Mouse (Mus musculus): ENCODE measurements around the gene Rps8.
A peak's percentile ranks its signal among the peaks of the same experiment; 100 is the strongest.

The Rps8 gene

DNA sequence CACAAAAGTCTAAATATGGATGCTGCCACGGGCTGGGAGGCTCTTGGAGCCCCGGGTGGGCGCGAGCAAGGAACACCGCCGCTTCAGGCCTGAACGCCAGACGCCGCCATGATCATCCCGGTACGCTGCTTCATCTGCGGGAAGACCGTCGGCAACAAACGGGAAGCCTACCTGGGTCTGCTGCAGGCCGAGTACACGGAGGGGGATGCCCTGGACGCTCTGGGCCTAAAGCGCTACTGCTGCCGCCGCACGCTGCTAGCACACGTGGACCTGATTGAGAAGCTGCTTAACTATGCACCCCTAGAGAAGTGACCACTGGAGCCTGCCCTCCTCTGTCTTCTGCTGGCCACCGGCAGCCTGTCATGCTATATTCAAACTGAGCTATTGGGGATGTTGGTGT, 7.2 kb downstream of the Rps8 start:
- no peak for DNase-seq (ENCODE audit: low spot score in 2 of 2)

DNA sequence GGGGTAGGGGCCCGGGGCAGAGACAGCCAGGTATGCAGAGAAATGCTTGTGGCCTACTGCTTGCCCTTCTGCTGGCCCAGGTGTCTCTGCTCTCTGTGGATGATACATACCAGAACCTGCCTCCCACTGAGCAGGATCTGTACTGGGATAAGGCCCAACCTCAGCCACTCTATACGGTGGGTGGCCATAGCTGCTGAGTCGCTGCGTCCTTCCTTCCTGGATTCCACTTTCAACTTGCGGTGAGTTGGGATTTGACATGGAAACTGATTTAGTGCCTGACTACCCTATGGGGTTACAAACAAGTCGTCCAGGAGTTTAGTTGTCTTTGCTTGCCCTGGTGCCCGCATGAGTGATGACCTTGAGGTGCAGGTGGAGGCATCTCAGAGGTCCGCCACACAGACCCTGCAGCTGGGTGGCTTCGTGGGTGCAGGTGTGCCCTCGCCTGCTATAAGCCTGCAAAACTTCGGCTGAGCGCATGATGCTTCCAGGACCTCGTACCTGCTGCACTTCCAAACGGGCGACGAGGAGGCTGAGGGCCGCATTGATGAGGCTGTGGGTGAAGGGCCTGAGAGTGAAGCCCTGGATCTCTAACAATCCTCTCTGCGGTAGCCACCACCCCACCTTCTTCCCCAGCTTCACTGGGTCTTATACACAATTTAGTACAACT, 7.9 kb downstream of the Rps8 start:
- no peak for DNase-seq (ENCODE audit: low spot score in 2 of 2)

DNA sequence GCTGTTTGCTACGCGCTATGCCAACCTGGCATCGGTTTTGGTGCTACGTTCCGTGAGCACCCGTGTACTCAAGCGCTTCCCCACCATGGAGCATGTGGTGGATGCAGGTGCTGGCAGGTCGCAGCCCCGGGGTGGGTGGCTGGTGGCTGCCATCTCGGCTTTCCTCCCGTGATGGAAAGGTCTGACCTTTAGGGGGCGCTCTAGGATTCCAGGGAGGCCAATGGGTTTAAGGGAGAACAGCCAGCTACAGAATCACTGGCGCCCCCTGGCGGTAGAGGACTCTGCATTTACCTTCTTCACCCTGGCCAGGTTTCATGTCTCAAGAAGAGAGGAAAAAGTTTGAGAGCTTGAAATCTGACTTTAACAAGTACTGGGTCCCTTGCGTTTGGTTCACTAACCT, 9.9 kb downstream of the Rps8 start:
- peak; percentile 79 to 93 for DNase-seq (ENCODE audit: low spot score in 2 of 2)

DNA sequence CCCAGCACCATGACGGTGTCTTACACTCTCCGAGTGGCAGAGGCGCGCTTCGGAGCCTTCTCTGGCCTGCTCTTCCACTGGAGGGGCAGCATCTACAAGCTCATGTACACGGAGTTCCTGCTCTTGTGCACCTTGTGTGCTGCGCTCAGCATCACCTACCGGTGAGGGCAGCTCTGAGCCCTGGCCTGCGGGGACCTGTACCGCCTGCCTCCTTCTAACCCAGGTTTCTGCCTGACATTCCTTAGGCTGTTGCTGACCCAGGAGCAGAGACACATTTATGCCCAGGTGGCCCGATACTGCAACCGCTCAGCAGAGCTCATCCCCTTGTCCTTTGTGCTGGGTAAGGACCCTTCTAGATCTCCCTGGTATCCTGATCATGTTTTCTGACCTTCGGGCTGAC, 10.8 kb downstream of the Rps8 start:
- DNase-seq (ENCODE audit: low spot score in 2 of 2) = no peak

DNA sequence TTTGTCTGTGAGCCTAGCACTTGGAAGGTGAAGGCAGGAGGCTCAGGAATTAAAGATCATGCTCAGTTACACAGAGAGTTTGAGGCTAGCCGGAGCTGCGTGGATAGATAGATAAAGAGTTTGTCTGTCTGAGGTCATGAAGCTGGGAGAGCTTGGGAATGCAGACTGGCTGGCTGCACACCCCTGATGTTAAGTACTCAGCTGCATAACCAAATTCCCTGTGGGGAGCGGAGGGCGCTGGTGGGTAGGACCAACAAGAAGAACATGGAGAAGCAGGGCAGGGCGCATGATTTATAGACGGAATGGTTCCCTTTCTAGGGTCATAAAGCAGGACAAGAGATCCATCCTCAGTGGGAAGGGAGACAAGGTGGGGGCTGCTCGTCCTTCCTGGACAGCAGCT, 13.0 kb downstream of the Rps8 start:
- DNase-seq (ENCODE audit: low spot score in 2 of 2) = no peak

DNA sequence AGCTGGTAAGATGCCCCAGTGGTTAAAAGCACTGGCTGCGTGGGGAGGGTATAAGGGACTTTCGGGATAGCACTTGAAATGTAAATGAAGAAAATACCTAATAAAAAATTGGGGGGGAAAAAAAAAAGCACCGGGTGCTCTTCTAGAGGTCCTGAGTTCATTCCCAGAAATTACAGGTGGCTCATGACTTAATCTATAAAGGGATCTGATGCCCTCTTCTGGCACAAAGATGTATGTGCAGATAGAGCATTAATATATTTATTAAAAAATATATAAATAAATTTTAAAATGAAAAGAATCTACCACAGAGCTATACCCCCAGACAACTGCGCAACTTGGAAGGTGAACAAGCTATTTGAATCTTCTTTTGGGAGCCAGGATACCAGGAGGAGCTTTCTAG, 15.4 kb downstream of the Rps8 start:
- DNase-seq (ENCODE audit: low spot score in 2 of 2) = no peak

DNA sequence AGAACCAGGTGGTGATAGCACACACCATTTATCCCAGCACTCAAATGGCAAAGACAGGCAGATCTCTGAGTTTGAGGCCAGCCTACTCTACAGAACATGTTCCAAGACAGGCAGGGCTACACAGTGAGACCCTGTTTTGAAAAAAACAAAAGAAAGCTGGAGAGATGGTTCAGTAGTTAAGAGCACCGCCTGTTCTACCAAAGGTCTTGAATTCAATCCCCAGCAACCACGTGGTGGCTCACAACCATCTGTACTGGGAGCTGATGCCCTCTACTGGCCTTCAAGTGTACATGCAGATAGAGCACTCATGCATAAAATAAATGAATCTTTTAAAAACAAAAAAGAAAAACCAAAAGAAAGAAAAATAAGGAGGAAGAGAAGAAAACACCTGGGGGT, 16.8 kb downstream of the Rps8 start:
- DNase-seq (ENCODE audit: low spot score in 2 of 2) = no peak

DNA sequence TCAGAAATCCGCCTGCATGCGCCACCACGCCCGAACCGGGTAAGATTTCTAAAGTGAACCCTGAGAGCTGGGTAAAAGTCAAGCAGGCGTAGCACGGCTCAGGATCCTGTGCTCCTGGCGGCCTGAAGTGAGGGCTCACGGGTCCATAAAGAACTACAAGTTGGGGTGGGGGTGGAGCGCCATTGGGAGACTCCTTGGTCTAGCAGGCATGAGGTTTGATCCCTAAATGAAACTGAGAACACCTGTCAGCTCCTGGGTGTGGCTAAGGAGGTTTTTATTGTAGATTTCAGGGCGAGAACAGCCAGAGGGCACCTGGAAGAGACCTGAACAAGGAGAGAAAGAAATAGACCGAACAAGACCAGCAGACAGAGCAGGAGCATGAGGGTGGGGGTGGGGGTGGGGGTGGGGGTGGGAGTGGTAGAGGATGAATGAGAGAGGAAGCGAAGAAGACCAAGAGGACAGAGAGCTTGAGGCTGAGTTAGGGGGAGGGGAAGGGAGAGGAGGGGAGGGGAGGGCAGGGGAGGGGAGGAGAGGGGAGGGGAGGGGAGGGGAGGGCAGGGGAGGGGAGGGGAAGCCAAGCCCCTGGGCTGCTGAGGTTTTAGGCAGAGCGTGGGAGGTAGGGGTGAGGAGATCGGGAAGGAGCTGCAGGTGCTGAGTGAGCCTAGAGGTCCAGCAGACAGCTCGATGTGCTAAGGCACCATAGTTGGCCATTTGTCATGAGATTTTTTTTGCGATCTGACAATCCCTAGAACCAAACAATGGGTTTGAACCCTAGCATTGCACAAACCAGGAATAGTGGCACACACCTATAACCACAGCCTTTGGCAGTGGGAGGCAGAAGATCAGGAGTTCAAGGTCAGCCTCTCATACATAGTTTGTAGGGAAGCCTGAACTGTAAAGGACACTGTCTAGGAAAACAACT, 17.5 kb downstream of the Rps8 start:
- no peak for DNase-seq (ENCODE audit: low spot score in 2 of 2)

DNA sequence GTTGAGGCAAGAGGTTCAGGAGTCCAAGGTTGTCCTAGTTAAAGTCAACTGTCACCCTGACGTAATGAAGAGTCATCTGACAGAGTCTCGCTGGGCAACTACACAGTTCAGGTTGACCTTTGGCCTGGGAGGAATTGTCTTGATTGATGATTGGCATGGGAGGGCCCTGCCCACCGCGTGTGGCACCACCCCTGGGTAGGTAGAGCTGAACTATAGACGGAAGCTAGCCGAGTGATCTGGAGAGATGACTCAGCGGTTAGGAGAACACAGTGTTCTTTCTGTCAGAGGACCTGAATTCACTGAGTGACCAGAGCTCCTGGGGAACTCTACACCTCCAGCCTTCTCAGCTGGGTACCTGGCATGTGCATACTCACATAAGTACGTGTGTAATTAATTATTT, 20.0 kb downstream of the Rps8 start:
- DNase-seq (ENCODE audit: low spot score in 2 of 2) = no peak

DNA sequence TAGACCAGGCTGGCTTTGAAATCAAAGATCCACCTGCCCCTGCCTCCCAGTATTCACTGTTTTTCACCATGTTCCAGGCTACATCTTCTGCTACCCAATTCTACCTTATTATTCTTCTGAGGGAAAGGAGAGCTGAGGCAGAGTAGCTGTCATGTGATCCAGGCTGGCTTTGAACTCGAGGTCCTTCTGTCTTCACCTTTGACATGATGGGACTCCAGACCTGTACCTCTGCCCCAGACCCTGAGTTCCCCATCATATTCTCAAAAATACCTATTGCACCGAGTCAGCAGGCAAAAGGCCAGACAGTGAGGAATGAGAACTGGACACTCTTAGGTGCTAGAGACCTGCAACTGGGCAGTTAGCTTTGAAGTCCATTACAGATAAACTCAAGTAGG, 21.4 kb downstream of the Rps8 start:
- DNase-seq (ENCODE audit: low spot score in 2 of 2) = no peak

DNA sequence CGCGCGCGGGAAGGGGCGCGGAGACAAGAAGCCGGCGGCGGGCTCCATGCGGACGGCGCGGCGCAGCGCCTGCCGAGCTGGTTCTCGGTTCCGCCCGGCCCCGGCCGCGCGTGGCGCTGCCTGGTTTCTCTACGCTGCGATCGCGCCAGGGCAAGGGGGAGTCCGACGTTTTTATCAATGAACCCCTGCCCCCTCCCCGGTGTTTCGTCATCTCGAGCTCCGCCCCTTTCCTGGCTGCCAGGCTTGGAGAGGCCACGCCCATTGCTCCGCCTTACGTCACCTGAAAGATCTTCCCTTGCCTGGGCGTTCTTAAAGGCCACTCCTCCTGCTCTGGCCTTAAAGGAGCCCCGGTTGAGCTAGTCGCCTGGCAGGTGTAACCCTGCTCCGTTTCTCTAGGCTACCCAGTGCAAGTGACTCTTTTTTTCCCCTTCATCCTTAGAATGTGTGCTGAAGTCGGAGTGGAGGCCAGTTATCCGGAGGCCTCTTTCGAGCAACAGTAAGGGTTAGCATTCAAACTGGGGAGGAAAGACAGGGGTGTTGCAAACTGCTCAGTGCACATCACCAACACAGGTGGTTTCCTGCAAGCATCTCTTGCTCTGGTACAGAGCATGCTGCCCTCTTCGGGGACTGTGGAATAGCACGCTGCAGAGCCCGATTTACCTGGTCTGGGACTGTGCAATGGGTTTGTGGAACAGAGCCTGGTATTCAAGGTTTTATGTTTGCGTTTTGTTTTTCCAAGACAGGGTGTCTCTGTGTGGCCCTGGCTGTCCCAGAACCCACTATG, 22.0 kb downstream of the Rps8 start, which contains the start of gene Plk3:
Gene Plk3, minus strand, starts transcription at position 147 of the 784 bp plus-strand sequence.
- peak; percentile 92 to 95 for DNase-seq (ENCODE audit: low spot score in 2 of 2)

DNA sequence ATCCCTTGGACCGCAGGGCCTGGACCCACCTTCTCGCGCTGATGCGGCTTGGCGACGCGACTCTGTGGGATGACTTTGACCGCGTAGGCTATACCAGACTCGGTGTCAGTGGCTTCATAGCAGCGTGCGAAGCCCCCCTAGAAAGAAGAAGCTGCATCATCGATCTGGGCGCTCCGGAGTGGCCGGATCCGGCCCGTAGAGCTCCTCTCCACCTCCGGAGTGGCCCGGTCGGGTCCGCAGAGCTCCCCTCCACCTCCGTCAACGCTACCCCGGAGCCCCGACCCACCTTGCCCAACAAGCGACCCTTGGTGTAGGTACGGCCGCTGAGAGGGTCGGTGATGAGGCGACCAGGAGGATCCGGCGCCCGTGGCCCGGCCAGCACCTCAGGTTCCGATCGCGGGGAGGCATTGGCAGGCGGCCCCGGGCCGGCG, 22.7 kb downstream of the Rps8 start:
- DNase-seq (ENCODE audit: low spot score in 2 of 2) = no peak

DNA sequence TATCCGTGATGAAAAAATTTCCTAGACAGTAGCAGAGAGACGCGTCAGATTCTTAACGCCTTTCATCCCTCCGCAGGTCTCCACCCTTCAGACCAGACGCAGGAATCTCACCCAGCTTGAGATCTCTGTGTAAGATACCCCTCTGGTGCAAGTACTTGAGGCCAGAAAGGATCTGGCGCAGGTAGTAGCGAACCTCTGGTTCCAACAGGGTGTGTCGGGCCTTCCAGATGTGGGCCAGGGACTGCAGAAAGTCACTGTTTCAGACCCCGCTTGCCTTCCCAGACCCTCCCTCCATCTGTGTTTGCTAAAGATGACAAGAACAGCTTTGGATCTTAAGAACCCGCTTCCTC, 23.3 kb downstream of the Rps8 start:
- DNase-seq (ENCODE audit: low spot score in 2 of 2) = no peak

DNA sequence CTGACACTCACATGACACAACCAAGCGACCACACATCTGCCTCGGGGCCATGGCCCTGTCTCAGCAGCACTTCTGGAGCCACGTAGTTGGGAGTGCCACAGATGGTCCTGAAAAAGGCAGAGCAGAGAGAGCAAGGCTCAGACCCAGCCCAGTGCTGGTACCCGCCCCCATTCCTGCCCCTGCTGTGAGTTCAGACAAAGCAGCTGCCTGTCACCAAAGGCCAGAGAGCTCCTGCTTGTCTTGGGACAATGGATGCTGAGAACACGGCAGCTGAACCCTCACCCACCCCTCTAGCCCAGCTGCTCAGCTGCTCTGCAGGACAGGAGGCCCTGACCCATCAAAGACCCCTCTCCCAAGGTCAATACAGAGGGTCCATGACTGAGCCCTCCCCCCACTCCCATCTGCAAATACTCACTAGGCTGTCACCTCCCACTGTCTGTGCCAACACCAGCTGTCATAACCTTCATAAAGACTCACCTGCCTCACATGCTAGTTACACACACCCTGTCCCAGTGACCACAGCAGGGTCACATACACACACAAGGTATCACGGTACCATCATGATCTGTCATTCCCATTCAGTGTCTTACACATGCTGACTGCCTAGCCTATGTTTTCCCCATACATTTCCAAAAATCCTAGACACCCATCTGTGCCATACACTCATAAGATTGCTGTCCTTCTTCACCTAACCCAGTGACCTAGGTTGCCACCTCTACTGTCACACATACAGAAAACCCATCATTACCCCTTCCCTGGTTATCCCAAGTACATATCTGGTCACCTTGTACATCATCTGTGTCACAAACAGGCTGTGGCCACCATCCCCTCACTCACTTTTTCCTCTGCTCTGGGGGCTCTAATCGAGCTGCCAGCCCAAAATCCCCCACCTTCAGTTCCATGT, 23.9 kb downstream of the Rps8 start:
- no peak for DNase-seq (ENCODE audit: low spot score in 2 of 2)

DNA sequence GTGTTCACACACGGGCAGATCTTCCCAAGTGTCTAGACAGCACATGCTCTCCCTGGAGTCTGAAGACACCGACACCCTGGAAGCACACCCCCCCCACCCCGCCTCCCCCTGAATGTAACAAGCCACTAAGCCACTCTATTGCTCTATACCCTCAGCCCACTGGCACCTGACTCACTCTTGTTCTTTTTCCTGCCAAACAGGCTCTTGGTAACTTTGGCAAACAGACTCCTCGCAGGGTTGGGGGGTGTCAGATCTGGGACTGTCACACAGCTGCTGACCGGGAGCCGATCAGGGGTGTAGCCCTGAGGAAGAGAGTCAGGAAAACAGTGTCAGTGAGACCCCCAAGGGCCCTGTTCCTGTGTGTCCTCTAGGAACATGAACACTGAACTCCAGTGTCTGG, 24.8 kb downstream of the Rps8 start:
- no peak for DNase-seq (ENCODE audit: low spot score in 2 of 2)

DNA sequence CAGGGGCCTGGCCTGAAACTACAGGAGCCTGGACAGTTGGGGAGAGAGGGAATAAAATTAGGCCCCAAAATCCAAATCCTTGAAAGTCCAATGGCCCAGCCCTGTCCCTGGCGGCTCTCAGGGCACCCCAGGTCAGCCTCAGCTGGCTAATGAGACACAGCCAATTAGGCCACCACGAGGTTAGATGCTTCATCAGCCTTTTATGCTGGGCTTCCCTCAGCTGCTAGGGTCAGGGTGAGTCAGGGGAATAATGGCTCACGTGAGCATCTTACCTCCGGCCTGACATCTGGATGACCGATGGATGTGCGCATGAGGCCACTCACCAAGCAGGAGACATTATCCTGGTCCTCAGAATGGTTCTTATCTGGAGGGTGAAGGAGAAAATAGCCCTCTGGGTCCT, 25.3 kb downstream of the Rps8 start:
- DNase-seq (ENCODE audit: low spot score in 2 of 2) = no peak

DNA sequence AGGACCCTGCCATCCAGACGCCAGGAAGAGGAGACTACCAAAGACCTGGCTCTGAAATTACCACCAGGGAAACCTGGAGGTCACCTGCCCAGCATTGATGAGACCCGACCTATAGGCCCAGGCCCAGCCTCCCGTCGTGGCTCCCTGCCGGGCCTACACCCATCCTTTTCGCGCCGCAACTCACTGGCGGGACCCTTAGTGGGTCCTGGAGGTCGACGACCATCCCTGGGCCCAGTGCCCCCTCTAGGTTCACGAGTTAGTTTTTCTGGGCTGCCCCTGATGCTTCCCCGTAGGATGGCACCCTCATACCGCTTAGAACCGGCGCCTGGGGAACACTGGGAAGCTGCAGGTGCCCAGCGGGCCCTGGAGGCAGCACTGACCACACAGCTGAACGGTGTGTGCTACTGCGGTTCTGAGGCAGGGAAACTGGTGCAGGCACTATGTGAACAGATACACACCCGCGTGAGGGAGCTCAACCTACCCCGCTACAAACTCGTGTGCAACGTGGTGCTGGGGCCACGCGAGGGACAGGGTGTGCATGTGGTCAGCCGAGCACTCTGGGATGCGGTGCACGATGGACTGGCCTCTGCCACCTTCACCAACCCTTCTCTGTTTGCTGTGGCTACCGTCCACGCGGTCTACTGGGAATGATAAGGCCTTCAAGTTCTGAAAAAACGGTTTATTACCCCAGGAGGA, 27.9 kb downstream of the Rps8 start:
- no peak for DNase-seq (ENCODE audit: low spot score in 2 of 2)

DNA sequence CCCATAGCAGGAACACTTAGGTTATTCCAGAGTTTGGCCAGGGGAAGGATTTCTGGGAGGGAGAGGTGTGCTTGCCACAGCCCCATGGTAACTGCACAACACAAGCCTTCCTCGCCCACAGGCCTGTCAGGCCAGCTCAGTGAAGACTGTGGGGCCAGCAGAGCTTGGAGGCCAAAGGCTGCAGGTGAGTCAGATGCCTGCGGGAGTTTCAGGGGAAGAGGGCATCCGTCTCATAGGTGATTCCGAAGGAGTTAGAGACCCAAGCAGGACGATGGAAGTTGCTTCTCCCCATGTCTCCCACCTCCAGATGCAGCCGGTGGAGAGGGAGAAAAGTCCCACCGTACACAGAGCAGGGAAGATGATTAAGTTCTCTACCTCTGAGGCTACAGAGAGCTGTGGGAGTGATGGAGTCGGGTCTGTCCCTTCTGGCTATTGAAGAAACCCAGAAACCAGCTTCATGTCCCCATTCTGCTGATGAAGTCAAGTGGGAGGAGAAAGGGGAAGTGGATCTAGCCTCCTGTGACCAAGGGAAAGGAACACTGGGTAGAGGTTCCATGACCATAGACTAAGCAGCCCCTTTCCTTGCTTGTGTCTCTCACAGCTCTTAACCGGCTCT, 29.3 kb downstream of the Rps8 start, which contains the start of gene Tctex1d4:
Gene Tctex1d4, plus strand, starts transcription at position 120 of the 616 bp plus-strand sequence.
- no peak for DNase-seq (ENCODE audit: low spot score in 2 of 2)

DNA sequence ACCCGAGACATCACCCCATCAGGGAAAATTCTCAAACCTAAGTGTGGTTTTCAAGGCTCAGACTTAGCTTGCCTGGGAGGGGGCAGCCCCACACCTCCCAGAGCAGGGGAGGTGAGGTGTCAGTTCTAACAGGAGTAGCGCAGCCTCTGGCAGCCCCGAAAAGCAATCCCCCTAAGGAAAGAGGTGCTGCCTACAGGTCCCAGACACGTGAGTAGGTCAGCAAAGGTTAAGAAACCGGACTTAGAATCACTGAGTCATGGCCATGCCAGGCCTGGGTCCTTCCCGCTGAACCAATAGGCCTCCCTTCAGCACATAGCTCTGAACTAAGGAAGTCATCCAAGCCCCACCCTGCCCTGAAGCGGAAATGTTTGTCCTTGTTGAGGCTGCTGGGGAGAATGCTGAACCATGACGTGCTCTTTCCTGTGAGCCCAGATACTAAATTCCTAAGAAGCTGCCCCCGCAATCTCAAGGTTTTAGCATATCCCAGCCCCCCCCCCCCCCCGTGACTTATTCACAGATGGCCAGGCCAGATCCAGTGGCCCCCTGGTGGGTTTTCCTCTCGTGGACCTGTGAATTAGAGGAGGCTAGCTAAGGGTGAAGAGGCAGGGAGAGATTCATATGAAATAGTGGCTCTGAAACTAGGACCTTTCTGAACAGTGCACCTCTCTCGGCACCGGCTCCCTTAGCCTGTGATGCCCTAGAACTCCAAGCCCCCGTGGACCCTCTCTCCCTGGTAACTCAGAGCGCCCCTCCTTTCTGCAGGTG, 30.0 kb downstream of the Rps8 start:
- DNase-seq (ENCODE audit: low spot score in 2 of 2) = peak in 1 of 2 experiments; percentile 35
